Mouse (Mus musculus) E14TG2a.4 (cell line): ENCODE data around the gene Cacng2.

Experiments
- CTCF ChIP-seq: conservative IDR thresholded peaks from 2 replicates; pipeline ENCODE4 v1.5.1; 2014; ENCODE audit warnings: low read length
- NANOG ChIP-seq: IDR thresholded peaks from 2 replicates; pipeline ENCODE4 v1.6.1; 2014; ENCODE audit warnings: borderline replicate concordance, low read length, mixed read lengths
- POU5F1 ChIP-seq: IDR thresholded peaks from 2 replicates; pipeline ENCODE4 v1.6.1; 2014; ENCODE audit warnings: low read length, borderline replicate concordance

- TF ChIP-seq CTCF (no peak), NANOG (no peak), POU5F1 (no peak)
These were observed 145.5 kb downstream of the Cacng2 start for GRCm38 (mm10) chr15:77974165-77974841.
